Mouse (Mus musculus) neural tube, embryonic 12.5 days (tissue): ENCODE measurements around the gene Cd2bp2. TPM values are rescaled to one million over a fixed set of nuclear protein-coding genes. Genes with fewer than 3 reads are reported as not detected.

Source experiments
- ATAC-seq: fragments of 200-750 bp; cut with Nextera tagmentation; 2 replicates; pipeline ENCODE4 v1.8.0; 2017; ENCODE audit warnings: low read depth, mild to moderate bottlenecking, moderate TSS enrichment, moderate library complexity; ENCODE audit not compliant: low FRiP score
- H3K27ac ChIP-seq: fragments of 300-500 bp; sonication (generic); 2 replicates; pipeline ENCODE4 v1.5.1; 2016
- H3K27me3 ChIP-seq: fragments of 300-500 bp; sonication (generic); replicated peaks from 2 replicates; pipeline ENCODE4 v1.6.1; 2016; ENCODE audit warnings: mild to moderate bottlenecking
- H3K36me3 ChIP-seq: fragments of 300-500 bp; sonication (generic); 2 replicates; pipeline ENCODE4 v1.6.1; 2016; ENCODE audit warnings: mild to moderate bottlenecking
- H3K4me1 ChIP-seq: fragments of 300-500 bp; sonication (generic); 2 replicates; pipeline ENCODE4 v1.6.1; 2016
- H3K4me2 ChIP-seq: fragments of 300-500 bp; sonication (generic); replicated peaks from 2 replicates; pipeline ENCODE4 v1.6.1; 2016; ENCODE audit warnings: mild to moderate bottlenecking
- H3K4me3 ChIP-seq: fragments of 300-500 bp; sonication (generic); 2 replicates; pipeline ENCODE4 v1.5.1; 2016
- H3K9ac ChIP-seq: fragments of 300-500 bp; sonication (generic); 2 replicates; pipeline ENCODE4 v1.6.1; 2016; ENCODE audit warnings: mild to moderate bottlenecking
- H3K9me3 ChIP-seq: fragments of 300-500 bp; sonication (generic); 2 replicates; pipeline ENCODE4 v1.6.1; 2016; ENCODE audit warnings: mild to moderate bottlenecking
- WGBS: fragments of 180-500 bp; shearing (Covaris S2); methylation state at CpG from one replicate; pipeline ENCODE4 v1.1.7; 2016; 5-methylcytosine and 5-hydroxymethylcytosine counted together
- polyA plus RNA-seq: library from polyadenylated mRNA; unstranded; fragments of >200 nt; fragmentation: Nextera tagmentation; extraction: Ambion mirVana; gene quantifications from 2 replicates; pipeline ENCODE4 v1.2.1, GENCODE M21; 2016

The Cd2bp2 gene
- polyA plus RNA-seq, 1 experiment from 2014 or later: 97.3 TPM

DNA sequence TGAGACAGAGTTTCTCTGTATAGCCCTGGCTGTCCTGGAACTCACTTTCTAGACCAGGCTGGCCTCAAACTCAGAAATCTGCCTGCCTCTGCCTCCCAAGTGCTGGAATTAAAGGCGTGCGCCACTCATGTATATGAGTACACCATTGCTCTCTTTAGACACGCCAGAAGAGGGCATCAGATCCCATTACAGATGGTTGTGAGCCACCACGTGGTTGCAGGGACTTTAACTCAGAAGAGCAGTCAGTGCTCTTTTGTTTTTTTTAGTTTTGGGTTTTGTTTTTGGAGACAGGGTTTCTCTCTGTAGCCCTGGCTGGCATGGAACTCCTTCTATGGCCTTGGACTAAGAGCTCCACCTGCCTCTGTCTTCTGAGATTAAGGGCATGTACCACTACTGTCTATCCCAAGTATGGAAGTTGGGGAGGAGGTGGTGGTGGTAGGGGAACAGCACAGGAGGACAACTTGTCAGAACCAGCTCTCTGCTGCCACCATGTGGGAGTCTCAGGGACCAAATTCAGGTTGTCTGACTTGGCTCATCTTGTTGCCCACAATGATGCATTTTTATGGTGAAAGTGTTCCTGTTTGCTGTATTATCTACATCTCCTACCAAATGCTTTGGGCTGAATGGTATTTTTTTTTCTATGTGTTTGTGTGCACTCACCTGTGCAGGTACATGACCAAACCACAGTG is 32.9 kb upstream of the Cd2bp2 start:
- ATAC-seq: no peak
- no peak overlapping the region for H3K4me3 ChIP-seq
- no peak overlapping the region for H3K27ac ChIP-seq
- H3K4me2 ChIP-seq: no peak overlapping the region
- no peaks in the 10 kb centered on the region for H3K9me3 ChIP-seq
- WGBS: 66% methylated on average over 4 of the region's 4 CpGs
- H3K36me3 ChIP-seq: peaks cover 19% of the 10 kb centered on the region
- peaks cover 21% of the 10 kb centered on the region for H3K4me1 ChIP-seq
- no peak overlapping the region for H3K9ac ChIP-seq
- no peaks in the 10 kb centered on the region for H3K27me3 ChIP-seq

DNA sequence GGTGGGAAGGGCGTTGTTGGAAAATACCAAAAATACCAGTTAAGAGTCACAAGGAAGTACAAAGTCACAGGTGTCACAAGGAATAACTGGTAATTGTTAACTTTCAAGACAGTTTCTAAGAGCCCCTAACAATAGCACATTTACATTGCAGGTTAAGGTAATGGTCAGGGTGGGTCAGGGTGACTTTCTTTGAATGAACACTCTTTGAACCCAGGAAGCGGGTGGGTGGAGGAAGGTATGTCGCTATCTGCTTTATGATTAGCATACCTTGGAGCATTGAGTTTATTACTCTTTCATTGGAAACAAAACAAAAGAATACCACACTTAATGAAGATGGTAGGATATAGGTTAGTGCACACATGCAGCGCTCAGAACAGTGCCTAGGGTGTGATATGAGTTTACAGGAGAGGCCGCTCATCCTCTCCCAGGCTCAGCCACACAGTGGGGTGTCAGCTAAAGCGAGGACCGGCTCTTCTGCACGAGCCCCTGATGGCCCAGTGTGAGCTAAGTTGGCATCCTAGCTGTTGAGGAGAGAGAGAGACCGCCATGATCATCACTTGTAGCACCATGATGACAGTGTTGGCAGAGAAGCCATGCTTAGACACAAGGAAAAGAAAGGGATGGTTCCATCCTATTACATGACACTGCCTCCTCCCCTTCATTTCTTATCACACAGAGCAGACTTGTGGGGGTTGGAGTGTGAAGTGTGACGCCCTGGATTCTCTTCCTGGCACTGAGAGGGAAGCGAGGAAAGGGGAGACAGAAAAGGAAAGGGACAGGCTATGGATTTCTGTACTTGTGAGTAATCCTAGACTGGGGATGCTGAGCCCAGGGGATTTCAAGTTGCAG is 29.5 kb upstream of the Cd2bp2 start:
- Histone ChIP-seq H3K4me1 (peaks cover 6% of the 10 kb centered on the region), H3K27me3 (no peaks in the 10 kb centered on the region), H3K4me2 (no peak overlapping the region), H3K36me3 (peaks cover 16% of the 10 kb centered on the region), H3K4me3 (no peak overlapping the region), H3K27ac (no peak overlapping the region), H3K9ac (no peak overlapping the region), H3K9me3 (no peaks in the 10 kb centered on the region)
- WGBS: 90% methylated on average over 11 of the region's 11 CpGs
- no peak for ATAC-seq

GRCm38 (mm10) chr7:127224616-127225015 is 28.8 kb upstream of the Cd2bp2 start:
- Histone ChIP-seq H3K27ac (no peak overlapping the region), H3K9ac (no peak overlapping the region), H3K36me3 (peaks cover 9% of the 10 kb centered on the region), H3K9me3 (no peaks in the 10 kb centered on the region), H3K27me3 (no peaks in the 10 kb centered on the region), H3K4me2 (no peak overlapping the region), H3K4me3 (no peak overlapping the region), H3K4me1 (no peaks in the 10 kb centered on the region)
- ATAC-seq: no peak
- 93% methylated on average over 6 of the region's 6 CpGs for WGBS

DNA sequence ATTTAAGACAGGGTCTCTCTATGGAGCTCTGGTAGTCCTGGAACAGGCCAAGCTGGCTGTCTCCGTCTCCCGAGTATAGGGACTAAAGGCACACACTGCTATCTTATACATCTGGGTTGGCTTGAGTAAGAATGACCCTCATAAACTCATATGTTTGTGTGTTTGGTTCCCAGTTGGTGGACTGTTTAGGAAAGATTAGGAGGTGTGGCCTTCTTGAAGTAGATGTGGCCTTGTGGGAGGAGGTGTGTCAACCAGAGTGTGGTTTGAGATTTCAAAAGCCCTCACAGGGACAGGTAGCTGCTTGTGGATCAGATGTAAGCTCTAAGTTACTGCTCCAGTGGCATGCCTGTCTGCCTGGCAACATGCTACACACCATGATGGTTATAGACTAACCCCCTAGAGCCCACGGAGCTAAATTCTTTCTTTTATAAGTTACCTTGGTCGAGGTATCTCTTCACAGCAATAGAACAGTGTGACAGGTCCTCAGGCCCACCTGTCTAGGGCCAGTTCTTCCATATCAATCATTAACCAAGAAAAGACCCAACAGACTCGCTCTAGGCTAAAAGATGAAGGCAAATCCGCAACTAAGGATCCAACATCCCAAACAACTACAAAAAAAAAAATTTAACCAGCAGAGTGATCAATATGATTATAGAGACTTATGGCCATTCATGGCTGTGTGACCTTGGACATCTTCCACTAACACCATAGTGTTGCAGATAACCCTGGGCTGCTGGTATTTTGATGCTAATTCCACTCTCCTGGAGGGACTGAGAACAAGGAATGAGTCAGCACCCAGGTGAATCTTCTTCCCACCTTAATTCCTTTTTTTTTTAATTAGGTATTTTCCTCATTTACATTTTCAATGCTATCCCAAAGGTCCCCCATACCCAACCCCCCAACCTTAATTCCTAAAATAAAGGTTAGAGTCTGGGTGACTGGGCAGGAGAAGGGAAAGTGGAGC is 27.9 kb upstream of the Cd2bp2 start:
- WGBS: 90% methylated on average over 6 of the region's 6 CpGs

GRCm38 (mm10) chr7:127223106-127223505 is 27.3 kb upstream of the Cd2bp2 start:
- Histone ChIP-seq H3K4me3 (no peak overlapping the region), H3K9me3 (no peaks in the 10 kb centered on the region), H3K36me3 (peaks cover 2% of the 10 kb centered on the region; the same call in 1 of the 2 replicates), H3K27me3 (no peaks in the 10 kb centered on the region), H3K9ac (no peak overlapping the region), H3K4me2 (no peak overlapping the region), H3K4me1 (no peaks in the 10 kb centered on the region), H3K27ac (no peak overlapping the region)
- no peak for ATAC-seq
- WGBS: 97% methylated on average over 3 of the region's 3 CpGs

More for the DNA sequence above, 27.9 kb upstream of the Cd2bp2 start:
- ATAC-seq: no peak
- Histone ChIP-seq H3K27me3 (no peaks in the 10 kb centered on the region), H3K9me3 (no peaks in the 10 kb centered on the region), H3K27ac (no peak overlapping the region), H3K4me2 (no peak overlapping the region), H3K4me1 (no peaks in the 10 kb centered on the region), H3K36me3 (peaks cover 2% of the 10 kb centered on the region; the same call in 1 of the 2 replicates), H3K4me3 (no peak overlapping the region), H3K9ac (no peak overlapping the region)

GRCm38 (mm10) chr7:127220440-127220839 is 24.6 kb upstream of the Cd2bp2 start:
- Histone ChIP-seq H3K9ac (no peak overlapping the region), H3K4me1 (no peaks in the 10 kb centered on the region), H3K27me3 (no peaks in the 10 kb centered on the region), H3K4me2 (no peak overlapping the region), H3K36me3 (peaks cover 2% of the 10 kb centered on the region; the same call in 1 of the 2 replicates), H3K27ac (no peak overlapping the region), H3K9me3 (no peaks in the 10 kb centered on the region), H3K4me3 (no peak overlapping the region)
- no peak for ATAC-seq
- WGBS: 81% methylated on average over 6 of the region's 6 CpGs

DNA sequence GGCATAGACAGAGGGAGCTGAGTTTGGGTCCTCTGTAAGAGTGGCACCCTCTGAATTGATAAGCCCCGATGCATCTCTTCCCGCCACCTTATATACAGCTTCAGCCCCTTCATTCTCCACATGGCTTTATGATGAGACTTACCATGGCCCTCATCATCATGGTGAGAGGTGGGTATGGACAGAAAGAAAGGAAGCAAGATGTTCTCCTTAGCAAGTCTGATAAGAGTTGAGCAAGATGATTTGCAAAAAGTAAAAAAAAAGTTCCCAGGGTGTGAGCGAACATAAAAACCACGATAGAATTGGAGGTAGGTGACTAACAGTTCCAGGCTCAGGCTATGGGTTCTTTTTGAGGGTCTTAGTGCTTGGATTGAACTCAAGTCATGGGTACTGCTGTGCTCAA is 22.8 kb upstream of the Cd2bp2 start:
- 94% methylated on average over 4 of the region's 4 CpGs for WGBS
- H3K4me1 ChIP-seq: no peaks in the 10 kb centered on the region; the same call in 1 of the 2 replicates
- H3K9me3 ChIP-seq: no peaks in the 10 kb centered on the region
- H3K9ac ChIP-seq: no peak overlapping the region
- no peak for ATAC-seq
- H3K36me3 ChIP-seq: peaks cover 2% of the 10 kb centered on the region; the same call in 1 of the 2 replicates
- no peak overlapping the region for H3K4me2 ChIP-seq
- no peak overlapping the region for H3K27ac ChIP-seq
- 0 out of 2 replicates have a peak, but pooled peaks cover 10% of the 10 kb centered on the region for H3K27me3 ChIP-seq
- H3K4me3 ChIP-seq: no peak overlapping the region

DNA sequence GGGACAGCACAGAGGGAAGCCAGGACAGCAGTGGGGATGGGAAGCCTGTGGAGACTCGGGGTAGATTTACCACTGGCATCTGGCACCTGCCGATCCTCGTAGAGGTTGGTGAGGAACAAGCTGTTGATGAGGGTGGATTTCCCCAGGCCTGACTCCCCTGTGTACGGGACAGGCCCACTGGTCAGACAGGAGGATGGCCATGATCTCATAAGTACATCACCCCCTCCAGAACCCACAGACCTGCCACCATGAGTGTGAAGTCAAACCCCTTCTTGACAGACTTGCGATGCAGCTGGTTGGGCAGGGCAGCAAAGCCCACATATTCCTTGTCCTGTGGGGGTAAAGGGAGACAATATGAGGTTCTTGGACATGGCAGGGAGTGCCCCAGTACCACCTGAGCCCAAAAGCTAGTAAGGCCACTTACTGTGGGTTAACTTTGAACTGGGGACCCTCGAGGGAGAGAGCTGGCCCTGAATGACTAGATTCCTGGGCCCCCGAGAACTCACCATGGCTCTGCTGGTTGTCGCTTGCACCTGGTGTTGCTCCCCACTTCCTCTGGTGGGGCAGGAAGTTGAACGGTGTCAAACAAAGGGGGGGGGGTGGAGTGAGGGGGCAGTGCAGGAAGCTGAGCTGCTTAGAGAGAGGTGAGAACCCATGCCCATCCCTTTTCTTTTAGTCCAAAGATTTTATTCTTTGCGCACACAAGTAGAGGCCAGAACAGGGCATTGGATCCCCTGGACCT is 22.2 kb upstream of the Cd2bp2 start:
- H3K9me3 ChIP-seq: no peaks in the 10 kb centered on the region
- H3K9ac ChIP-seq: no peak overlapping the region
- no peak for ATAC-seq
- WGBS: 77% methylated on average over 10 of the region's 10 CpGs
- H3K4me2 ChIP-seq: no peak overlapping the region
- H3K4me1 ChIP-seq: no peaks in the 10 kb centered on the region; the same call in 1 of the 2 replicates
- H3K27ac ChIP-seq: no peak overlapping the region
- H3K36me3 ChIP-seq: no peaks in the 10 kb centered on the region; the same call in 1 of the 2 replicates
- no peak overlapping the region for H3K4me3 ChIP-seq
- H3K27me3 ChIP-seq: 0 out of 2 replicates have a peak, but pooled peaks cover 11% of the 10 kb centered on the region

GRCm38 (mm10) chr7:127217475-127217874 is 21.6 kb upstream of the Cd2bp2 start:
- no peak for ATAC-seq
- Histone ChIP-seq H3K36me3 (no peaks in the 10 kb centered on the region), H3K4me3 (no peak overlapping the region), H3K9me3 (no peaks in the 10 kb centered on the region), H3K27me3 (0 out of 2 replicates have a peak, but pooled peaks cover 13% of the 10 kb centered on the region), H3K27ac (no peak overlapping the region), H3K4me1 (no peaks in the 10 kb centered on the region; the same call in 1 of the 2 replicates), H3K9ac (no peak overlapping the region), H3K4me2 (no peak overlapping the region)
- 91% methylated on average over 6 of the region's 6 CpGs for WGBS

GRCm38 (mm10) chr7:127216307-127216706 is 20.5 kb upstream of the Cd2bp2 start:
- H3K4me3 ChIP-seq: no peak overlapping the region
- 90% methylated on average over 5 of the region's 5 CpGs for whole genome bisulfite sequencing
- H3K36me3 ChIP-seq: no peaks in the 10 kb centered on the region

More at GRCm38 (mm10) chr7:127216307-127216706, 20.5 kb upstream of the Cd2bp2 start:
- no peak overlapping the region for H3K9ac ChIP-seq
- no peaks in the 10 kb centered on the region for H3K9me3 ChIP-seq
- H3K4me2 ChIP-seq: no peak overlapping the region
- H3K4me1 ChIP-seq: no peaks in the 10 kb centered on the region; the same call in 1 of the 2 replicates
- no peak for ATAC-seq
- 0 out of 2 replicates have a peak, but pooled peaks cover 13% of the 10 kb centered on the region for H3K27me3 ChIP-seq
- H3K27ac ChIP-seq: no peak overlapping the region
